Mouse (Mus musculus): ENCODE measurements at regions not wholly inside any gene's neighbourhood (a gene's known extent, or its start where the extent isn't known, plus 50 kb on each side); places are given as distances from the start of the nearest gene placed in this dataset.

- Histone ChIP-seq H3K4me3 (replicated peaks; ENCODE audit: low read length) (no peak overlapping the region), H3K9ac (ENCODE audit: low read depth, low read length, severe bottlenecking) (no peak overlapping the region), H3K36me3 (ENCODE audit: control insufficient read depth, insufficient read depth, low read length) (no peaks in the 10 kb centered on the region), H3K9me3 (ENCODE audit: control insufficient read depth, low read length) (no peaks in the 10 kb centered on the region), H3K27me3 (ENCODE audit: control insufficient read depth, insufficient read depth, low read length) (no peaks in the 10 kb centered on the region), H3K4me1 (ENCODE audit: control insufficient read depth, insufficient read depth, low read length) (peaks cover 8% of the 10 kb centered on the region; the same call in 1 of the 2 replicates), H3K4me2 (replicated peaks; ENCODE audit: low read depth, low read length, severe bottlenecking) (no peak overlapping the region), H3K27ac (replicated peaks; ENCODE audit: low read depth, low read length) (no peak overlapping the region)
- DNase-seq (ENCODE audit: low spot score), result no peak
- ATAC-seq (ENCODE audit: low FRiP score, low read depth), result no peak
- 87% methylated on average over 1 of the region's 1 CpGs for WGBS
- no peak for TF ChIP-seq POLR2A (IDR thresholded peaks at IDR 0.05; ENCODE audit: borderline replicate concordance, extremely low read depth, insufficient read depth, insufficient read length)
Measured at GRCm38 (mm10) chr3:131770486-131770885, 205.9 kb downstream of the Papss1 start.

- Histone ChIP-seq H3K36me3 (ENCODE audit: control insufficient read depth, insufficient read depth, low read length) (no peaks in the 10 kb centered on the region), H3K4me1 (ENCODE audit: control insufficient read depth, insufficient read depth, low read length) (peaks cover 8% of the 10 kb centered on the region; the same call in 1 of the 2 replicates), H3K9ac (ENCODE audit: low read depth, low read length, severe bottlenecking) (no peak overlapping the region), H3K9me3 (ENCODE audit: control insufficient read depth, low read length) (no peaks in the 10 kb centered on the region), H3K4me2 (replicated peaks; ENCODE audit: low read depth, low read length, severe bottlenecking) (no peak overlapping the region), H3K4me3 (replicated peaks; ENCODE audit: low read length) (no peak overlapping the region), H3K27me3 (ENCODE audit: control insufficient read depth, insufficient read depth, low read length) (no peaks in the 10 kb centered on the region), H3K27ac (replicated peaks; ENCODE audit: low read depth, low read length) (no peak overlapping the region)
- no peak for DNase-seq (ENCODE audit: low spot score)
- 18% methylated on average over 4 of the region's 4 CpGs for WGBS
- TF ChIP-seq POLR2A (IDR thresholded peaks at IDR 0.05; ENCODE audit: borderline replicate concordance, extremely low read depth, insufficient read depth, insufficient read length), result no peak
- ATAC-seq (ENCODE audit: low FRiP score, low read depth), result peak; percentile 53
Measured at GRCm38 (mm10) chr3:131771863-131772546, 207.4 kb downstream of the Papss1 start.

- Histone ChIP-seq H3K27ac (replicated peaks; ENCODE audit: low read depth, low read length) (no peak overlapping the region; the same call in 1 of the 2 replicates), H3K9me3 (ENCODE audit: control insufficient read depth, low read length) (no peaks in the 10 kb centered on the region), H3K4me3 (replicated peaks; ENCODE audit: low read length) (no peak overlapping the region), H3K9ac (ENCODE audit: low read depth, low read length, severe bottlenecking) (no peak overlapping the region), H3K27me3 (ENCODE audit: control insufficient read depth, insufficient read depth, low read length) (no peaks in the 10 kb centered on the region), H3K36me3 (ENCODE audit: control insufficient read depth, insufficient read depth, low read length) (no peaks in the 10 kb centered on the region), H3K4me2 (replicated peaks; ENCODE audit: low read depth, low read length, severe bottlenecking) (no peak overlapping the region), H3K4me1 (ENCODE audit: control insufficient read depth, insufficient read depth, low read length) (peaks cover 8% of the 10 kb centered on the region; the same call in 1 of the 2 replicates)
- WGBS, result 43% methylated on average over 5 of the region's 5 CpGs
- TF ChIP-seq POLR2A (IDR thresholded peaks at IDR 0.05; ENCODE audit: borderline replicate concordance, extremely low read depth, insufficient read depth, insufficient read length), result no peak
- peak; percentile 62 for DNase-seq (ENCODE audit: low spot score)
- ATAC-seq (ENCODE audit: low FRiP score, low read depth), result peak; percentile 72
Measured at GRCm38 (mm10) chr3:131772593-131772992, 208.0 kb downstream of the Papss1 start.

GRCm38 (mm10) chr3:131775431-131775830 lies 210.9 kb downstream of the Papss1 start:
- no peak for DNase-seq (ENCODE audit: low spot score)

GRCm38 (mm10) chr3:131776650-131777049 lies 212.1 kb downstream of the Papss1 start:
- ATAC-seq (ENCODE audit: low FRiP score, low read depth), result no peak
- no peaks in the 10 kb centered on the region for H3K36me3 ChIP-seq (ENCODE audit: control insufficient read depth, insufficient read depth, low read length)
- no peaks in the 10 kb centered on the region for H3K27me3 ChIP-seq (ENCODE audit: control insufficient read depth, insufficient read depth, low read length)
- H3K4me1 ChIP-seq (ENCODE audit: control insufficient read depth, insufficient read depth, low read length), result peaks cover 8% of the 10 kb centered on the region; the same call in 1 of the 2 replicates
- no peak overlapping the region for H3K9ac ChIP-seq (ENCODE audit: low read depth, low read length, severe bottlenecking)
- H3K27ac ChIP-seq (replicated peaks; ENCODE audit: low read depth, low read length), result no peak overlapping the region
- TF ChIP-seq POLR2A (IDR thresholded peaks at IDR 0.05; ENCODE audit: borderline replicate concordance, extremely low read depth, insufficient read depth, insufficient read length), result no peak
- no peaks in the 10 kb centered on the region for H3K9me3 ChIP-seq (ENCODE audit: control insufficient read depth, low read length)
- 85% methylated on average over 2 of the region's 2 CpGs for WGBS
- DNase-seq (ENCODE audit: low spot score), result no peak
- no peak overlapping the region for H3K4me2 ChIP-seq (replicated peaks; ENCODE audit: low read depth, low read length, severe bottlenecking)
- H3K4me3 ChIP-seq (replicated peaks; ENCODE audit: low read length), result no peak overlapping the region

More at GRCm38 (mm10) chr3:131775431-131775830, 210.9 kb downstream of the Papss1 start:
- Histone ChIP-seq H3K36me3 (ENCODE audit: control insufficient read depth, insufficient read depth, low read length) (no peaks in the 10 kb centered on the region), H3K27me3 (ENCODE audit: control insufficient read depth, insufficient read depth, low read length) (no peaks in the 10 kb centered on the region), H3K4me1 (ENCODE audit: control insufficient read depth, insufficient read depth, low read length) (peaks cover 8% of the 10 kb centered on the region; the same call in 1 of the 2 replicates), H3K9ac (ENCODE audit: low read depth, low read length, severe bottlenecking) (no peak overlapping the region), H3K27ac (replicated peaks; ENCODE audit: low read depth, low read length) (no peak overlapping the region), H3K4me2 (replicated peaks; ENCODE audit: low read depth, low read length, severe bottlenecking) (no peak overlapping the region), H3K9me3 (ENCODE audit: control insufficient read depth, low read length) (no peaks in the 10 kb centered on the region), H3K4me3 (replicated peaks; ENCODE audit: low read length) (no peak overlapping the region)
- TF ChIP-seq POLR2A (IDR thresholded peaks at IDR 0.05; ENCODE audit: borderline replicate concordance, extremely low read depth, insufficient read depth, insufficient read length), result no peak
- ATAC-seq (ENCODE audit: low FRiP score, low read depth), result no peak
- 73% methylated on average over 4 of the region's 4 CpGs for WGBS

Measured in limb, embryonic 14.5 days (tissue).